Mouse (Mus musculus) adipocyte (in vitro differentiated cells): Measurements from ENCODE around the gene Krt17.
"Not testable (repeated sequence)": the region's sequence is repeated elsewhere in the genome, so short reads cannot be mapped to it uniquely, and the experiment has no call there.

Experiments used
- DNase-seq: peaks from one replicate; pipeline ENCODE4 v3.0.0-alpha.2; 2016; ENCODE audit warnings: low spot score

Krt17 gene

GRCm38 (mm10) chr11:100262058-100262980, 1.5 kb upstream of the Krt17 start:
- no peak for DNase-seq

GRCm38 (mm10) chr11:100261235-100261605, 391 bp upstream of the Krt17 start:
- DNase-seq, result no peak

DNA sequence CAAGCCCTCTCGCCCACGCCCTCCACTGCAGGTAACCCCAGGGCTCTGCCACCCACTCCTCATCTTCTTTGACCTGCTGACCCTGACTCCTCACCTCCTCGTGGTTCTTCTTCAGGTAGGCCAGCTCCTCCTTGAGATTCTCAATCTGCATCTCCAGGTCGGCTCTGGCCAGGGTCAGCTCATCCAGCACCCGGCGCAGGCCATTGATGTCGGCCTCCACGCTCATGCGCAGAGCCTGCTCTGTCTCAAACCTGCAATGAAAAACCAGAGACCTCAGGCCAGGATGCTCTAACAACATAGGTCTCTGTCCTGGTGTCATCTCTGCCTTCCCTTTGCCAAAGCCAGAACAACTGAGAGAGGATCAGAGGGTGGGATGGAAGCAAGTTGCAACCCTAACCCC, 1.8 kb downstream of the Krt17 start:
- no peak for DNase-seq

DNA sequence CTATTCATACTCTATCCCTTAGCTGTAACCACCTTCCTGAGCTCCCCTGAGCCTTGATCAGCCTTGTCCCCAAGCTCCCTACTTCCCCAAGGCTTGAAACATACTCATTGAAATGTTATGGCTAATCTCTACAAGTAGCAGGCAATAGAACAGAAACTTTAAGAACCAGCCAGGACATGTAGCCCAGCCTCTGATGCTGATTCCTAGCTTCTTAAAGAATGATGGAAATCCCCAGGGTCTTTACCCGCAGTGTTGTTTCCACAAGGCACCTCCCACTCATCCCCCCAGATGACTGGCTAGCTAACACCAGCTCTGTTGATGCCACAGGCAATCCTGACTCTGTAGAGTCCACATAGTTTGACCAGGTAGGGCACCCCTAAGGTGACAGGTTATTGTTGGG, 2.9 kb downstream of the Krt17 start:
- DNase-seq, result no peak

- no peak for DNase-seq
Measured at GRCm38 (mm10) chr11:100255514-100255913, 5.3 kb downstream of the Krt17 start.

DNA sequence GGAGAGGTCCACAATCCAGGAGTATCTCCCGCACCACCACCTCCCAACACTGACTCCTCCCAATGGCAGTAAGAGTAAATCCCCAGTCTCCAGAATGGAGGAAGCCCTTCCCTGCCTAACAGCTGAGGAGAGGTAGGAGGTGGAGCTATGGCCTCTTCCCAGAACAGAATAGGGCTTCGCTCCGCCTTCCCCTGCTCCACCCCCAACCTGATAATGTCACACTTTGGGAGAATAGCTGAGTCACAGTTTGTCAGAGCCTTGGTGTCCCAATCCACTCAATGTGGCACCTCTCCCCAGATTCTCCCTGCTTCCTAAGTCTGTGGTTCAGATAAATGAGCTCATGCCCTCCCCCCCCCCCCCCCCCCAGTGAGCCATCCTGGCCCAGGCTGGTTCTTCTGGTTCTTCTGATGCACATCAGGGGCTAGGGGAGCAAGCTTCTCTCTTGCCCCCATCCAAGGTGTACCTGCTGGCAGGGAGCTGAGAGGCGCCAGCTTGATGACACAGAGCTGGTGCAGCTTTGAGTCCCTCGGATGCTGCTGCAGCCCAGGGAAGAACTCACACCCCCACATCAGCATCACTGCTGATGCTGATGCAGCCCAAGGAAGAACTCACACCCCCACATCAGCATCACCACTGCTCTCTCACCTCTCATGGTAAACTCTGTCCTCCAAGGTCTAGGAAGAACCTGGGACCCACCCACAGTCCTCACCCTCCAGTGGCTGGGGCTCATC, 6.3 kb downstream of the Krt17 start:
- DNase-seq, result no peak

DNA sequence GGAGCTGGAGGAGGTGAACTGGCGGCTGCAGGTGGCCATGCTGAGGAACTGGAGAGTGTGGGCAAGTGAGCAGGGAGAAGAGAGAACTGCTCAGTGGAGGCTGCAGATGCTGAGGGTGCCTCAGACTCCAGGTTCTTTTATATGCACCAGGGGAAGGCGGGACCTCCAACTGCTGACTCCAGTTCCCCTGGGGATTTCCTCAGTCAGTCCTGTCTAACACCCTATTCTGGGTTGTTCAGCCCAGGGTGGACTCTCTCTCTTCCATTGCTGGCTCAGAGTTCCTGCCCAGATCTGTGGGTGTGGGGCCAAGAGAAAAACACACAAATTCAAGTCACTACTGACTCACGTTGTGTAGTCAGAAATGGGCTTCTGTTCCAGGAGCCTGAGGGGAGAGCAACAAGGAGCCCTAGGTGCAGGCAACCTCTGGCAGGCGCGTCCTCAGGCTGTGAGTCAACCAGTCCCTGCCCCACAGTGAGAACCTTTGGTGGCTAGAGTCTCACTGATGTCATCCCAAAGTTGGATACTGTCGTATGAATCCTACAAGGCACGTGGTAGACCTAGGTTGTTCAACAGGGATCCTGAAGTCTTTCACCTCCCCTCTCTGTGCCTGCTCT, 11.9 kb downstream of the Krt17 start, which contains the start of gene Krt16:
TSS of gene Krt16 (minus strand) at position 51 of the 614 bp plus-strand sequence.
- no peak for DNase-seq

GRCm38 (mm10) chr11:100246471-100246870, 14.4 kb downstream of the Krt17 start:
- DNase-seq, result not testable (repeated sequence)

DNA sequence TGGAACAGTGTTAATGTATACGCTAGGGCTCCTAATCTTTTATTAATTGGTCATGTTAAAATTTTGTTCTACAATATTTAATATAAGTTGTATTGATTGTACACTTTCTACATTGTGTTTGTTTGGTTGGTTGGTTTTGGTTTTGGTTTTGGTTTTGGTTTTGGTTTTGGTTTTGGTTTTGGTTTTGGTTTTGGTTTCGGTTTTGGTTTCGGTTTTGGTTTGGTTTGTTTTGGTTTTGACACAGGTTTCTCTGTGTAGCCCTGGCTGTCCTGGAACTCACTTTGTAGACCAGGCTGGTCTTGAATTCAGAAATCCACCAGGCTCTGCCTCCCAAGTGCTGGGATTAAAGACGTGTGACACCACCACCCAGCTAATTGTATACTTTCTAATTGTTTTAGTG, 20.6 kb downstream of the Krt17 start:
- not testable (repeated sequence) for DNase-seq

DNA sequence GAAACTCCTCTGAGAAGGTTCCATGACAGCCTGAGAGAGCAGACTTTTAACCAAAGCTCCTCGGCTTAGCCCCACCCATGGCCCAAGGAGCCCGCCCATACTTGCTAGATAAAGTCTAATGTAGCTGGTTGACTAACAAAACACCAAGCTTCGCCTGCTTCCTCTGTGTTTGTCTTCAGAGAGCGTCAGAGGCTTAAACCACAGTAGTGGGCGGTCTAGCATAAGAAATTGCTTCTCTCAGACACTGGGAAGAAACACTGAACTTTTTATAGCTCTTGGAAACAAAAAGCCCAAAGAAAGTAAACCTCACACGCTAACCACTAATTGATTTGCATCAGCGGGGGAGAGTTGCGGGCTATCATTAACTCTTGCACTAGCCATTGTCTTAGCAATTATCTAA, 39.1 kb downstream of the Krt17 start:
- no peak for DNase-seq

DNA sequence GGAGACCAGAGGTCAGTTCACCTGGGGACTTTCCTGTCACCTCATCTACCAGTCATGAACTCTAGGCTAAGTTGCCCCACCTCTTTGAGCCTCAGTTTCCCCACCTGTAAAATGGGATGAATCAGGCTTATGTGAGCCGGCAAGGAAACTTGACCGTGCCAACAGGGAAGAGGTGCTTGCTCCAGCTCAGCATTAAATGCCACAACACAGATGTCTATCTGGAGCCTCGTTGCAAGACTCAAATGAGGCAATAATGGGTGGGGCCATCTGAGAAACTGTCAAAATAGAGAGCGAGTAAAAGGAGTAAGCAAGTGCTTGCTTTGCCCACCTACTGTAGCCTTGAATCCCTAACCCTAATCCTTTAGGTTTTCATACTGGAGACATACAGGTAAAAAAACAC, 41.5 kb downstream of the Krt17 start:
- no peak for DNase-seq

DNA sequence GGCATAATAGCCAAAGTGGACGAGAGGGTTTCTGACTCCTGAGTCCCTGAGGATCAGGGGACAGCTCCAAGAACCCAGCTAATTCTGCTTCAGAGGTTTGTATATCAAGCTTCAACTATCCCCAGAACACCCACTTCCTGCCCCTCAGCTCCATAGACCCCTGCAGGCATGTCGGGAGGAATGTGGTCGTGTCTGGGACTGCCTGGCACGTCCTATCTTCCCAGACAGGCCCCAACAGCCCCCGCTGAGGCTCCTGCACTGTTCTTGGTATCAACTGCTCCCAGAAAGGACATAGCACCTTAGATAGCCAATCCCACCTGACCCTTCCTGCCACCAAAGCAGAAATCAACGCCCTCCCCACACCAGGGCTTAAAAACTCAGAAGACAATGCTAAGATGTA, 52.3 kb downstream of the Krt17 start:
- no peak for DNase-seq

DNA sequence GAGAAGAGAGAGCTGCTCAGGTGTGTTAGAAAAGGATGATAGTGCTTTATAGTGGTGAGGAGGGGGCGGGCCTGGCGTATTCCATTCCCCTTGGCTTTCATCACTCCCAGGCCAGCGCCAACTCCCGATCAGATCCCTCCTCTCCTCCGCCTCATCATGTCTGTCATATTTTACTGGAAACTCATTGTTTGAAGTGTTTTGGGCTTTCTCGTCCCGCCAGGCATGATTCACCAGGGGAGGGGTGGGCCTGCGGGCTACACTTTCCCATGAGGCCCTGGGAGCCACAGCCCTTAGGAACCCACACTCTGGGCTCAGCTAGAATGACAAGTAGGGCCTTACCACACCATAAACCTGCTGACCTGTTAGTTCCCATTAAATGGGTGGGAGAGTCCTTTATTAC, 53.3 kb downstream of the Krt17 start, which contains the start of gene Krt14:
TSS of gene Krt14 (minus strand) at position 51 of the 400 bp plus-strand sequence.
- no peak for DNase-seq
